Mouse (Mus musculus): ENCODE measurements at regions not wholly inside any gene's neighbourhood (a gene's known extent, or its start where the extent isn't known, plus 50 kb on each side); places are given as distances from the start of the nearest gene placed in this dataset.
A peak's percentile ranks its signal among the peaks of the same experiment; 100 is the strongest.

DNA sequence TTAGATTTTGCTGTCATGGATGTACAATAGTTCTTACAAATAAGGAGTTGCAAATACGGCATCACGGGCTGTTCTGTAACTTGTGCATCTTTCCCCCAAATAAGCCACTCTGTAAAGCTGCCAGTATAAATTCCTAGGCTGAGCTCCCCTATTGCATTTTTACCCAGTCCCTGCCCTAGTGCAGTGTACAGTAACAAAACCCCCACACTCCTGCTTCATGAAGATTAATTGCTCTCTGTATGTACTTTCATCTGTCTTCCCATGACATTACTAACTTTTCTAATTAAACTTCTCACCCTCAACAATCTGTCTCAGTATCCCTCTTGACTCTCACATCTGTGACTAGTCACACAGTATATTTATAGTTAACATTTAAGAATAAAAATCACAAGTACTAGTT lies 73.4 kb downstream of the Tm4sf1 start:
- DNase-seq = no peak
- H3K27ac ChIP-seq = no peak overlapping the region
- WGBS = 87% methylated on average over 2 of the region's 2 CpGs
- no peak overlapping the region for H3K4me3 ChIP-seq
- H3K79me2 ChIP-seq (replicated peaks; ENCODE audit: control insufficient read depth, insufficient read depth, low read length) = no peaks in the 10 kb centered on the region
- H3K36me3 ChIP-seq (ENCODE audit: control insufficient read depth, insufficient read depth, low read length) = no peaks in the 10 kb centered on the region
- intact Hi-C loops (cut with DNase I) = no loop called here
- no peak overlapping the region for H3K9ac ChIP-seq (ENCODE audit: low read depth, low read length)
- TF ChIP-seq CTCF (IDR thresholded peaks at IDR 0.05) (no peak), EP300 (IDR thresholded peaks at IDR 0.05; ENCODE audit: insufficient read depth, low read depth, low read length) (no peak), POLR2A (IDR thresholded peaks at IDR 0.05; ENCODE audit: insufficient read depth, low read depth, low read length) (no peak)
- H3K27me3 ChIP-seq (ENCODE audit: control insufficient read depth, insufficient read depth, low read length) = no peaks in the 10 kb centered on the region
- H3K4me1 ChIP-seq (ENCODE audit: control insufficient read depth, insufficient read depth, low read length) = no peaks in the 10 kb centered on the region

DNA sequence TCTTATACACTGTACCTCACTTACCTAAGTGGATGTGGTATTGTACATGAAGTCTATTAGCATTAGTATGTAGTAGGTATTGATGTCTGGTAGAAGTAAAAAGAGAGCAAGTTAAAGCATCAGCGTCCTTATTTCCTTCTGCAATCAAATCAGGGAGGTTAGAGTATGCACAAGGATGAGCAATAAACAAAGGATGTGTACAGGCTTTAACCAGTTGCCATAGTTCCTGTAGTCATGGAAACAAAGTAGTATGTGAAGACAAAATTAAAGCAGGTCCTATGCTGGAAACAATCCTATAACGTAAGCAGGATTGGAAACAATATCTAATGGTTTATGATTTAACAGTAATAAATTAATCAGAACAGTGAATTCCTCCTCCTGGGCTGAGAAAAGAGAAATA lies 78.0 kb downstream of the Tm4sf1 start:
- no peaks in the 10 kb centered on the region for H3K79me2 ChIP-seq (replicated peaks; ENCODE audit: control insufficient read depth, insufficient read depth, low read length)
- TF ChIP-seq CTCF (IDR thresholded peaks at IDR 0.05) = no peak
- TF ChIP-seq POLR2A (IDR thresholded peaks at IDR 0.05; ENCODE audit: insufficient read depth, low read depth, low read length) = no peak
- no peak for TF ChIP-seq EP300 (IDR thresholded peaks at IDR 0.05; ENCODE audit: insufficient read depth, low read depth, low read length)
- no peak overlapping the region for H3K27ac ChIP-seq
- WGBS = 66% methylated on average over 2 of the region's 2 CpGs
- H3K9ac ChIP-seq (ENCODE audit: low read depth, low read length) = no peak overlapping the region
- H3K4me1 ChIP-seq (ENCODE audit: control insufficient read depth, insufficient read depth, low read length) = no peaks in the 10 kb centered on the region
- no peaks in the 10 kb centered on the region for H3K36me3 ChIP-seq (ENCODE audit: control insufficient read depth, insufficient read depth, low read length)
- no peaks in the 10 kb centered on the region for H3K27me3 ChIP-seq (ENCODE audit: control insufficient read depth, insufficient read depth, low read length)
- DNase-seq = no peak
- H3K4me3 ChIP-seq = no peak overlapping the region
- intact Hi-C loops (cut with DNase I) = no loop called here

DNA sequence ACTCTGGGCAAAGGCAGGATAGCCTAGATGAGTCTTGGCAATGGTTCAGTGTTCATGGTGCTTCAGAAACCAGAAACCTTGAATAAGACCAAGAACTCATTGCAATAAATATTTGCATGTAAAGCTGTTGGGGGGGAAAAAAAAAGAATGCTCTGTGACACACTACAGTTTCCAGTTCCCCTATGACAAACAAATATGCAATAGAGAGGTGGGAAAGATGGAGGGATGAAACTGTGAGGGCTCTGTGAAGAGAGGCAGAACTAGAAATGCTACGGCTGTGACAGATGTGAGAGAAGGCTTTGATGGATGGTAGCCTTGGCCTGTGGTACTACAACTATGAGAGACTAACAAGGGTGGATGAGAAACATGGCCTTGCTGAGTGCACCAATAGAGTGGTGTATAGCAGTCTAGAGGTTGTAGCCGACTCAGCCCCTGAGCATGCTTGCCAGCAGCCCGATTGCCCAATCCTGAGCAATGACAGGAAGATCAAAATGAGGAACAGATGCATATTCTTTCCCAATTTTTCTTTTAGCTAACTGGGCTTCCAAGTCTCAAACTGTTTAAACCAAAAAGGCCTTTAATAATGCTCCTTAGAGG lies 79.4 kb downstream of the Tm4sf1 start:
- no peak for DNase-seq
- H3K4me3 ChIP-seq = no peak overlapping the region
- intact Hi-C loops (cut with DNase I) = no loop called here
- 70% methylated on average over 3 of the region's 3 CpGs for WGBS
- no peak overlapping the region for H3K27ac ChIP-seq
- no peaks in the 10 kb centered on the region for H3K4me1 ChIP-seq (ENCODE audit: control insufficient read depth, insufficient read depth, low read length)
- H3K9ac ChIP-seq (ENCODE audit: low read depth, low read length) = no peak overlapping the region
- H3K79me2 ChIP-seq (replicated peaks; ENCODE audit: control insufficient read depth, insufficient read depth, low read length) = no peaks in the 10 kb centered on the region
- TF ChIP-seq POLR2A (IDR thresholded peaks at IDR 0.05; ENCODE audit: insufficient read depth, low read depth, low read length) (no peak), CTCF (IDR thresholded peaks at IDR 0.05) (no peak), EP300 (IDR thresholded peaks at IDR 0.05; ENCODE audit: insufficient read depth, low read depth, low read length) (no peak)
- no peaks in the 10 kb centered on the region for H3K27me3 ChIP-seq (ENCODE audit: control insufficient read depth, insufficient read depth, low read length)
- H3K36me3 ChIP-seq (ENCODE audit: control insufficient read depth, insufficient read depth, low read length) = no peaks in the 10 kb centered on the region

DNA sequence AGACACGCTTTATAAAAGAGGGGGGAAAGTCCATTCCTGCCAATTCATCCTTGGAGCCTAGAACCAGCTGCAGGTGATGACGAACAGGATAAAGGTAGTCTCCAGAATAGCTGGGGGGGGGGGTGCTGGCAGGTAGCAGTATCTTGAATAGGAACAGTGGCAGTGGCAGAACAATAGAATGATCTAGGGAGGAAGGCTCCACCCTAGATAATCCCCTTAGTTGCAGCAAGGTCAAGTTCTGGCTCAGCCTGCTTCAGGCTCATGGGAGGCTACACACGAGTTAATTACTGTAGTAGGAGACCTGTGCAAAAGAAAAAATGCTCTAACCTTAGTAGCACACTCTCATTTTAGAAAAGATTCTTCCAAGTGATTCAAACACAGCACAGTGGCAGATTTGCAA lies 83.4 kb downstream of the Tm4sf1 start:
- Histone ChIP-seq H3K9ac (ENCODE audit: low read depth, low read length) (no peak overlapping the region), H3K27ac (no peak overlapping the region), H3K79me2 (replicated peaks; ENCODE audit: control insufficient read depth, insufficient read depth, low read length) (no peaks in the 10 kb centered on the region), H3K36me3 (ENCODE audit: control insufficient read depth, insufficient read depth, low read length) (no peaks in the 10 kb centered on the region), H3K4me1 (ENCODE audit: control insufficient read depth, insufficient read depth, low read length) (no peaks in the 10 kb centered on the region), H3K4me3 (no peak overlapping the region), H3K27me3 (ENCODE audit: control insufficient read depth, insufficient read depth, low read length) (no peaks in the 10 kb centered on the region)
- no peak for TF ChIP-seq EP300 (IDR thresholded peaks at IDR 0.05; ENCODE audit: insufficient read depth, low read depth, low read length)
- TF ChIP-seq CTCF (IDR thresholded peaks at IDR 0.05) = no peak
- TF ChIP-seq POLR2A (IDR thresholded peaks at IDR 0.05; ENCODE audit: insufficient read depth, low read depth, low read length) = no peak
- no peak for DNase-seq
- WGBS = 48% methylated on average over 3 of the region's 3 CpGs
- intact Hi-C loops (cut with DNase I) = no loop called here

DNA sequence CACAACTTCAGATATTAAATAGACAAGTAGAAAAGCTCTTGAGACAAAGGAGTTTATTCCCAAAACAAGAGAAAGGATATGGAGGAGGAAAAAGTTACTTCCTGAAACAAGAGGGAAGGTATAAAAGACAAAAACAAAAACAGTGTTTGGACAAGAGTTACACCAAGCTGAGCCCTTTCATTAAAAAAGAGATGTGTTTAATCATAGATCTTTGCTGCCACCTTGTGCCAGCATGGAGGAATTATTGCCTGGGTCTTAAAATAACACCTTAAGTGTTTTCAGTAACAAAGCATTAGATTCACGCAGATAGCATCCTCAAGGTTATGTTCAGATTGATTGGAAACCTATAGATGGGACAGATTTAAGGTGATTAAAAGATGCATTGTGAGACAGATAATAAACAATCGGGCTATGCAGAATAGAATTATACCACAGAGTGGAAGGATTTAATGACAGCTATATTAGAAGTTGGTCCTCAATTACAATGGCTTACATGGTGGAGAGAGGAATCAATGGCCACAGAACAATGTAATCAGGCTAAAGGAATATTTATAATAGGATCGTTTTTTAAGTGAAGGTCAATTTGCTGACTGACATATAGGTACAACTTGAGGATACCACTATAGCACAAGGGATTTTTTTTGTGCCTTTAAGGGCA lies 97.6 kb downstream of the Tm4sf1 start:
- Histone ChIP-seq H3K27me3 (ENCODE audit: control insufficient read depth, insufficient read depth, low read length) (no peaks in the 10 kb centered on the region), H3K4me3 (no peak overlapping the region), H3K27ac (no peak overlapping the region), H3K79me2 (replicated peaks; ENCODE audit: control insufficient read depth, insufficient read depth, low read length) (no peaks in the 10 kb centered on the region), H3K9ac (ENCODE audit: low read depth, low read length) (no peak overlapping the region), H3K4me1 (ENCODE audit: control insufficient read depth, insufficient read depth, low read length) (no peaks in the 10 kb centered on the region), H3K36me3 (ENCODE audit: control insufficient read depth, insufficient read depth, low read length) (no peaks in the 10 kb centered on the region)
- TF ChIP-seq POLR2A (IDR thresholded peaks at IDR 0.05; ENCODE audit: insufficient read depth, low read depth, low read length) (no peak), CTCF (IDR thresholded peaks at IDR 0.05) (peak; percentile 91)
- intact Hi-C loops (cut with DNase I) = loop anchor here (2.0 to 10.0 kb wide), 3 partner anchors 1197 to 1829 kb away; no protein-coding TSS in a partner anchor
- DNase-seq = peak in 1 of 2 experiments; percentile 19
- WGBS = 19% methylated on average over 3 of the region's 3 CpGs

DNA sequence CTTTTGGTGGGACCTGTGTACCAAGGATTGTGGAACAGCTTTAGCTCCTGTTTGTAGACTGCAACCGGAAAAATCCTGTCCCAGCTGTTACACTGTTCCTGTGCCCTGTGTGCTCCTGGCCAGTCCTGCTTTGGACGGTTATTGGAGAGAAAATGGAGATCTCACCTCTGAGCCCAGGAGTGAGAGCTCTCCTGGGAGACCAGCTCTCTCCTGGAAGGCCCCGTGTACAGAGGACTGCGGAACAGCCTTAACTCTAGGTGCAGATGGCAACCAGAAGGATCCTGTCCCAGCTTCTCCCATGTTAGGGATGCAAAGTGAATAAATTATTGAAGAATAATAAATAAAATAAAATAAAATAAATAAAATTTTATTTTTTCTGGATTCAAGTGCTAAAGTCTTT lies 98.4 kb downstream of the Tm4sf1 start:
- no peak overlapping the region for H3K9ac ChIP-seq (ENCODE audit: low read depth, low read length)
- 72% methylated on average over 4 of the region's 4 CpGs for WGBS
- H3K4me3 ChIP-seq = no peak overlapping the region
- no peaks in the 10 kb centered on the region for H3K79me2 ChIP-seq (replicated peaks; ENCODE audit: control insufficient read depth, insufficient read depth, low read length)
- intact Hi-C loops (cut with DNase I) = loop anchor here (10.0 kb wide), 2 partner anchors 1709 to 1829 kb away; no protein-coding TSS in a partner anchor
- TF ChIP-seq EP300 (IDR thresholded peaks at IDR 0.05; ENCODE audit: insufficient read depth, low read depth, low read length) = no peak
- TF ChIP-seq CTCF (IDR thresholded peaks at IDR 0.05) = no peak
- no peak for TF ChIP-seq POLR2A (IDR thresholded peaks at IDR 0.05; ENCODE audit: insufficient read depth, low read depth, low read length)
- H3K4me1 ChIP-seq (ENCODE audit: control insufficient read depth, insufficient read depth, low read length) = no peaks in the 10 kb centered on the region
- no peak overlapping the region for H3K27ac ChIP-seq
- no peaks in the 10 kb centered on the region for H3K36me3 ChIP-seq (ENCODE audit: control insufficient read depth, insufficient read depth, low read length)
- no peak for DNase-seq
- no peaks in the 10 kb centered on the region for H3K27me3 ChIP-seq (ENCODE audit: control insufficient read depth, insufficient read depth, low read length)
